Mouse (Mus musculus): ENCODE data around the gene Gm4301.
"Not testable (repeated sequence)": the region's sequence is repeated elsewhere in the genome, so short reads cannot be mapped to it uniquely, and the experiment has no call there.

The Gm4301 gene

DNA sequence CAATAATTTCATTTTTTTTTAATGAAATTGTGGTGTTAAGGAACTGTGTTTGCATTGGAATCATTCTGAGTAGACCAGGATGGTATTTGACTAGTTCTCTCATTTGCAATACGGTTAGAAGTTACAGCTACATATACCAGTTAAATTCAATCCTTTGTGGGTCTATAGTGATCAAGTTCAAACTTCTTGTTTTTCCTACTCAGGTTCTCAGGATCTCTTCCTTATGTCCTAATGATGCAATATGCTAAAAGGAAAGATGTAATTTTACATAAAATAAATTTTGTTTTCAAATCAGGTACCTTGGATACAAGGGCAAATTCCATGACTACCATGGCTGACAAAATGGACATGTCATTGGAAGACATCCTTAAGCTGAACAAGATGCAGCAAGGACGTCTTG lies at the start of gene Gm4301:
TSS of gene Gm4301 (plus strand) at position 301 of the 400 bp plus-strand sequence.
- DNase-seq (ENCODE audit: low spot score in 2 of 2): not testable (repeated sequence)

DNA sequence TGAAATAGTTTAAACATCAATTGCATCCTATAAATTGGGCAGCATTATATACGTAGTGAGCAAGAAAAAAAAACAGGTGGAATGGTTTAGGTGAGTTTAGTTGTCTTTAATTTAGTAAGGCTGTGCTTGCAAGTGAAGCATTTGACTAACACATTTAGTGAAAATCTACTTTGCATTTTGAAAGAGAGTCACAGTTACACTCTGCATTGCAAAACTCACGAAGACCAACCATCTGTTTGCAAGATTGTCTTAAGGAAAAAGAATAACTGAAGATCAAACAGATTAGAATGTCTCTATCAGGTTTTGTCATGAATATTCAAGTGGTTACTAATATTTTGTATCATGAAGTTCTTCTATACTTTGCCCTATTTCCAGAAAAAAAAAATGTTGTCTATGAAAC lies 39.4 kb upstream of the Gm4301 start:
- no peak for DNase-seq (ENCODE audit: low spot score in 2 of 2)

DNA sequence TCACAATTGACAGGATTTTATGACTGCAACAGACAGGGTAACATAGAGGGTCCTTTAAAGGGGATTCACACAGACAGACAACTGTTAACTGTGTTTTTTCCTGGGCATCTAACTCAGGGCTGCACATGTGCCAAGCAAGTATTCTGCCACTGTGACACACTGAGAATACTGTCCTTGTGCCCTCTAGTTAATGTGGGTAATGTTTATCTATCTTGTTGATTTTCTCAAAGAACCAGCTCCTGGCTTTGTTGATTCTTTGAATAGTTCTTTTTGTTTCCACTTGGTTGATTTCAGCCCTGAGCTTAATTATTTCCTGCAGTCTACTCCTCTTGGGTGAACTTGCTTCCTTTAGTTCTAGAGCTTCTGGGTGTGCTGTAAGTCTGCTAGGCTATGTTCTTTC lies 35.4 kb upstream of the Gm4301 start:
- not testable (repeated sequence) for DNase-seq (ENCODE audit: low spot score in 2 of 2)

DNA sequence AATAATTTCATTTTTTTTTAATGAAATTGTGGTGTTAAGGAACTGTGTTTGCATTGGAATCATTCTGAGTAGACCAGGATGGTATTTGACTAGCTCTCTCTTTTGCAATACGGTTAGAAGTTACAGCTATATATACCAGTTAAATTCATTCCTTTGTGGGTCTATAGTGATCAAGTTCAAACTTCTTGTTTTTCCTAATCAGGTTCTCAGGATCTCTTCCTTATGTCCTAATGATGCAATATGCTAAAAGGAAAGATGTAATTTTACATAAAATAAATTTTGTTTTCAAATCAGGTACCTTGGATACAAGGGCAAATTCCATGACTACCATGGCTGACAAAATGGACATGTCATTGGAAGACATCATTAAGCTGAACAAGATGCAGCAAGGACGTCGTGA lies 5.1 kb downstream of the Gm4301 start, which contains the start of gene Gm4302:
TSS of gene Gm4302 (plus strand) at position 301 of the 400 bp plus-strand sequence.
- DNase-seq (ENCODE audit: low spot score in 2 of 2): not testable (repeated sequence)

DNA sequence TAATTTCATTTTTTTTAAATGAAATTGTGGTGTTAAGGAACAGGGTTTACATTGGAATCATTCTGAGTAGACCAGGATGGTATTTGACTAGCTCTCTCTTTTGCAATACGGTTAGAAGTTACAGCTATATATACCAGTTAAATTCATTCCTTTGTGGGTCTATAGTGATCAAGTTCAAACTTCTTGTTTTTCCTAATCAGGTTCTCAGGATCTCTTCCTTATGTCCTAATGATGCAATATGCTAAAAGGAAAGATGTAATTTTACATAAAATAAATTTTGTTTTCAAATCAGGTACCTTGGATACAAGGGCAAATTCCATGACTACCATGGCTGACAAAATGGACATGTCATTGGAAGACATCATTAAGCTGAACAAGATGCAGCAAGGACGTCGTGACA lies 10.2 kb downstream of the Gm4301 start, which contains the start of gene Gm4303:
TSS of gene Gm4303 (plus strand) at position 301 of the 400 bp plus-strand sequence.
- not testable (repeated sequence) for DNase-seq (ENCODE audit: low spot score in 2 of 2)

DNA sequence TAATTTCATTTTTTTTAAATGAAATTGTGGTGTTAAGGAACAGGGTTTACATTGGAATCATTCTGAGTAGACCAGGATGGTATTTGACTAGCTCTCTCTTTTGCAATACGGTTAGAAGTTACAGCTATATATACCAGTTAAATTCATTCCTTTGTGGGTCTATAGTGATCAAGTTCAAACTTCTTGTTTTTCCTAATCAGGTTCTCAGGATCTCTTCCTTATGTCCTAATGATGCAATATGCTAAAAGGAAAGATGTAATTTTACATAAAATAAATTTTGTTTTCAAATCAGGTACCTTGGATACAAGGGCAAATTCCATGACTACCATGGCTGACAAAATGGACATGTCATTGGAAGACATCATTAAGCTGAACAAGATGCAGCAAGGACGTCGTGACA lies 15.3 kb downstream of the Gm4301 start, which contains the start of gene Gm4305:
TSS of gene Gm4305 (plus strand) at position 301 of the 400 bp plus-strand sequence.
- DNase-seq (ENCODE audit: low spot score in 2 of 2): not testable (repeated sequence)

DNA sequence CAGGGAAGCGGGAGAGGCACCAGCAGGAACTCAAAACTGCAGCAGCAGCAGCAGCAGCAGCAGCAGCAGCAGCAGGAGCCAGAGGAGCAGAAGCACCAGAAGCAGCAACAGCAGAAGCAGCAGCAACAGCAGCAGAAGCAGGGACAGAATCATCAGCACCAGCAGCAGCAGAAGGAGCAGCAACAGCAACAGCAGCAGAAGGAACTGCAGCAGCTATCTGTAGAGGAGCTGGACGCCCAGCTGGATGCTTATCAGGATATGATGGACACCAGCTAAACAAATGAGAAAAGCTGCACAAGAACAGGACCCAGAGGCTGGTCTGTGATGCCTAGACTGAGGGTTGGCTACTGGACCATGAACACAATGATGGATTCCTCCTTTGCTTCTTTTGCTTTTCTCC lies 21.4 kb downstream of the Gm4301 start:
- DNase-seq (ENCODE audit: low spot score in 2 of 2): peak; percentile 0 to 1

DNA sequence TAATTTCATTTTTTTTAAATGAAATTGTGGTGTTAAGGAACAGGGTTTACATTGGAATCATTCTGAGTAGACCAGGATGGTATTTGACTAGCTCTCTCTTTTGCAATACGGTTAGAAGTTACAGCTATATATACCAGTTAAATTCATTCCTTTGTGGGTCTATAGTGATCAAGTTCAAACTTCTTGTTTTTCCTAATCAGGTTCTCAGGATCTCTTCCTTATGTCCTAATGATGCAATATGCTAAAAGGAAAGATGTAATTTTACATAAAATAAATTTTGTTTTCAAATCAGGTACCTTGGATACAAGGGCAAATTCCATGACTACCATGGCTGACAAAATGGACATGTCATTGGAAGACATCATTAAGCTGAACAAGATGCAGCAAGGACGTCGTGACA lies 25.6 kb downstream of the Gm4301 start, which contains the start of gene Gm4307:
TSS of gene Gm4307 (plus strand) at position 301 of the 400 bp plus-strand sequence.
- not testable (repeated sequence) for DNase-seq (ENCODE audit: low spot score in 2 of 2)

DNA sequence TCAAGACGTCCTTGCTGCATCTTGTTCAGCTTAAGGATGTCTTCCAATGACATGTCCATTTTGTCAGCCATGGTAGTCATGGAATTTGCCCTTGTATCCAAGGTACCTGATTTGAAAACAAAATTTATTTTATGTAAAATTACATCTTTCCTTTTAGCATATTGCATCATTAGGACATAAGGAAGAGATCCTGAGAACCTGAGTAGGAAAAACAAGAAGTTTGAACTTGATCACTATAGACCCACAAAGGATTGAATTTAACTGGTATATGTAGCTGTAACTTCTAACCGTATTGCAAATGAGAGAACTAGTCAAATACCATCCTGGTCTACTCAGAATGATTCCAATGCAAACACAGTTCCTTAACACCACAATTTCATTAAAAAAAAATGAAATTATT lies 47.0 kb downstream of the Gm4301 start, which contains the start of gene Gm4312:
TSS of gene Gm4312 (minus strand) at position 101 of the 400 bp plus-strand sequence.
- DNase-seq (ENCODE audit: low spot score in 2 of 2): not testable (repeated sequence)
